Mouse (Mus musculus): ENCODE data around the gene Nuf2. TPM values are rescaled to one million over a fixed set of nuclear protein-coding genes. Genes with fewer than 3 reads are reported as not detected.

Gene Nuf2
- polyA plus RNA-seq, 1 experiment from 2014 or later = 55.2 TPM

DNA sequence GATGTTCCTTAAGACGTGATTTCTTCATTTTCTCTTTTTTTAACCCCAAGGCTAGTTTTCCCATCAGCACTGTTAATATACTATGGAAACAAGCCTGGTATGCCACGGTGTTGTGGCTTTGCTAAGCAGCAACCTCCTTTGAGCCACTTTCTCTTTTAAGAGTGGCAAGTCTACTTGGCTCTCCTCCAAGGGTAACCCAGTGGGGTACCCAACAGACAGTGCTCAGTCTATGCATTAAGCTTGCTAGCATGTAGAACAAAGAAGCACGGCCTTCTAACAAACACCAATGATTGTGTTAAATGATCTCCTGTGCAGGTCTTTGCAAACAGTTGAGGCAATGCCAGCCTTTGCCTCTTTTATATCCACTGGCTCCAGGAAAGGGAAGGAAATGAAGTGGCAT is 60.1 kb downstream of the Nuf2 start:
- DNase-seq (ENCODE audit: low spot score) = no peak

DNA sequence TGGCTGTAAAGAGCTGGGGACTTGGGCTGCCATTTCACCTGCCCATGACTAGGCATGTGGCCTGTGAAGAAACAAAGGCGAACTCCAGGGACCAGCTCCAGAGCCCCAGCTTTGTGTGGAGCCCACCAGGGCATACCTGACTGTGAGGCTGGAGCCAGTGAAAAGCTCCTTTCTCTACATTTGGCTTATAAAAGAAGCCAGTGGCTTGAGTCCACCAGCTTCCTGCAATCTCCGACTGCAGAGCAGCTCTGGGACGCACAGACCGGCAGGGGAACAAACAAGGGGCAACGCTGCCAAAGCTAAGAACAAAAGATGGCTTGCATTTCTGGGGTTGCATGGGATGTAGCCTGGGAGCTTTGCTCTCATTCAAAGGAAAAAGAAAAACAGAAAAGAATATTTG is 63.5 kb downstream of the Nuf2 start:
- no peak for DNase-seq (ENCODE audit: low spot score)

DNA sequence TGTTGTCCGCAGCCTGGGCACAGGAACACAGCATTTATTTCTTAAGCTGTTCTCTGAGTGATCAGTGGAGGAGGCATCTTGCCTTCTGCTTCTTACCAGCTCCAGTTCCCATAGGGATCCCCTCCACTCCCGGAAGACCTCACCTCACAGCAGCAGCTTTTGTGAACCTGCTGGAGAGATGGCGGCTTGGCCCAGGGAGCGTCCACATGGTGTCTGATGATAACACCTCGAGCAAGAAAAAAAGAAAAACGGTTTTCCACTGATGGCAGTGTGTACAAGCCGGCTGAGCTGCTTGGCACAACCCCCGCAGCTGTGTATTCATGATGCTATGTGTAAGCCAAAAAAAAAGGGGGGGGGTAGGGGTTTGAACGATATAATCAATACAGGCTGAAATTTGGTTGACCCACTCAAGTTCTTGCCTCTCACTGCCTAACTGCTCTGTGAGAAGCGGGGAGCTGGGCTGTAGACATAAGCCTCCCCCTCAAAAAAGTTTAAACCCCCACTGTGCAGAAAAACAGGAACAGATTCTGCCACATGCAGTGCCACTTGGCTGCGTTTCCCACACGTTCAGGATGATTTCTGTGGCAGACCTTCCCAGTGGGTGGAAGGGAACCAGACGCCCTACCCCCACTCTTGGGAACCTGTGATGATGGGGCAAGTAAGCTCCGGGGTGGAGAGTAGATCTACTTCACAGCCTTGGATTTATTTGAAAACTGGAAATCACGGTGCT is 68.7 kb downstream of the Nuf2 start:
- DNase-seq (ENCODE audit: low spot score) = no peak

DNA sequence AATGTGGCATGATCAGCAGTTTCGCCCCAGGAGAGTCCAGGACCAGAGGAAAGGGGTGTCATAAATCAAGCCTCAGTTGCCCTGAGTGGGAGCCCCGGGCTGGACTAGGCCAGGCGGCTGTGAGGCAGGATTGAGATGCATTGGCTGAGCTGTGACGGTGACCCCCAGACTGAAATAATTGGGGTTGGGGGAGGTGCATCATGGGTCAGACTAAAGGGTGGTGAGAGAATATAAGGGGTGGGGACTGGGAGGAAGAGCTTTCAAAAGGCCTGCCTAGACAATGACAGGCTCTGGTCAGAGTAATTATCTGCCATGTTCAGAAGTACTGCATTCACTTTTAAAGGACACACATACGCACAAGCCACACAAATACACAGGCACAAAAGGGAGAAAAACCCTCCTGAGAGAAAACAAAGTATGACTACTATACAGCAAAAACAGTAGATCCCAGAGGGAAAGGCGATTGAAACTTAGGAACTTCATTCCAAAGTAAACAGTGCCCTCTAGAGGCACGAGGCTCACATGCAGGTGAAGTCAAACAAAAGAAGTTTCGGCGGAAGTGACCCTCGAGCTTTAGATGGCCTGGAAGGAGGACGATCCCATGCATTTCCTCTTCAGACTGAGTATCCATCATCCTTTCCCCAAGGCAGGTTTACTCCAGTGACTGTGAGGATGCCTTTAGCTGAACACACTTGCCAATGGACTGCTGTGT is 72.0 kb downstream of the Nuf2 start:
- peak; percentile 44 for DNase-seq (ENCODE audit: low spot score)

Other genes with a start within 250 kb of the Nuf2 start
- gene Rgs5, start 124.0 kb upstream of the Nuf2 start, polyA plus RNA-seq (2015; fragmentation: Nextera tagmentation; extraction: Ambion mirVana) = 8.4 and 9.3 TPM in 2 replicates
- 4.0 and 4.8 TPM in 2 replicates for gene Rgs4, start 216.2 kb upstream of the Nuf2 start, polyA plus RNA-seq (2015; fragmentation: Nextera tagmentation; extraction: Ambion mirVana)